Mouse (Mus musculus): ENCODE measurements around the gene Nup153. TPM values are rescaled to one million over a fixed set of nuclear protein-coding genes. Genes with fewer than 3 reads are reported as not detected.

Nup153 gene
- polyA plus RNA-seq, 1 experiment from 2014 or later = 31.8 TPM

DNA sequence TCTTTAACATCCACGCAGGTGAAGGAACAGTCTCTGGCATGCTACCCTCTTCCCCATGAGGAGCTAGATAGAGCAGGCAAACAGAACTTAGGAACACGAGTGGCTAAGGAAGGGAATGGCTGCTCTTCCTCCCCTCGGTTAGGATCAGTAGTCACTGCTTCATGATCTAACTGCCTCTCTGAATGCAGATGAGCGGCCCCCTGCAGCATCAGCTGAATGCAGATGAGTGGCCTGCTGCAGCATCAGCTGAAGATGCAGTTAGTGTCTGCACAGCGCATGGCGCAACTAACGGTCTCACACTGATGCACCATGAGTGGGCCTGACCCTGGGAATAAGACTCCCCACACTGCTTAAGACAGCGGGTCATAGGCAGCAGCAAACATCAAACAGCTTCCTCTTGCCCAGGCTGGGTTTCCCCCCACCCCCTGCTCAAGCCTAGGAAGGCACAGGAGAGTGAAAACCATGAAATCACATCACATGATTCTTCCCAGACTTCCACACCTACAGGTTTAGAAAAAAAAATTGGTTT is 31.6 kb upstream of the Nup153 start:
- Histone ChIP-seq H3K4me1 (ENCODE audit: control insufficient read depth, insufficient read depth, low read length) (no peaks in the 10 kb centered on the region; the same call in 1 of the 2 replicates), H3K27ac (replicated peaks; ENCODE audit: low read depth, low read length) (no peak overlapping the region), H3K9me3 (ENCODE audit: control insufficient read depth, low read length) (no peaks in the 10 kb centered on the region), H3K36me3 (ENCODE audit: control insufficient read depth, insufficient read depth, low read length) (peaks cover 61% of the 10 kb centered on the region), H3K9ac (ENCODE audit: low read depth, low read length) (no peak overlapping the region), H3K4me2 (ENCODE audit: low read depth, low read length) (no peak overlapping the region), H3K27me3 (replicated peaks; ENCODE audit: control insufficient read depth, insufficient read depth, low read length) (no peaks in the 10 kb centered on the region), H3K4me3 (ENCODE audit: low read depth, low read length) (no peak overlapping the region)
- WGBS = 71% methylated on average over 8 of the region's 8 CpGs
- no peak for ATAC-seq (ENCODE audit: low read depth)
- no peak for DNase-seq (ENCODE audit: low spot score)

DNA sequence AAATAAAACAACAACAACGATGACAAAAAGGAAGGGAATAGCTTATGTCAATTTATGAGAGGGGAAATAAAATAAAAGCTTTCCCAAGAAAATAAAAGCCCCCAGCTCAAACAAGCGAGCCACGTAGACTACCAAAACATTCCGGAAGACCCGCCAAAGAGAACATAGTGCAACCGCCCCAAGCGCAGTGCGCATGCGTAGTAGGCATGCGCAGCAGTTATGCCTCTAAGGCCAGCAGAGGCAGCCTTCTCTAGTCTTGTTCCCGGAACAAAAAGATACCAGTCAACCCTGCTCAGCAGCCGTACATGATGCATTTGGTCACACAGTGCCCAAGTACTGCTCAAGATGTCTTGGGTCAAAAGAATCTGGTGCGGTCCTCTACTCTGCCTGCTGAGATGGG is 30.9 kb upstream of the Nup153 start:
- H3K9ac ChIP-seq (ENCODE audit: low read depth, low read length) = no peak overlapping the region
- no peaks in the 10 kb centered on the region; the same call in 1 of the 2 replicates for H3K4me1 ChIP-seq (ENCODE audit: control insufficient read depth, insufficient read depth, low read length)
- no peak overlapping the region for H3K27ac ChIP-seq (replicated peaks; ENCODE audit: low read depth, low read length)
- H3K36me3 ChIP-seq (ENCODE audit: control insufficient read depth, insufficient read depth, low read length) = peaks cover 56% of the 10 kb centered on the region
- H3K27me3 ChIP-seq (replicated peaks; ENCODE audit: control insufficient read depth, insufficient read depth, low read length) = no peaks in the 10 kb centered on the region
- DNase-seq (ENCODE audit: low spot score) (no peak), ATAC-seq (ENCODE audit: low read depth) (no peak)
- no peaks in the 10 kb centered on the region for H3K9me3 ChIP-seq (ENCODE audit: control insufficient read depth, low read length)
- no peak overlapping the region for H3K4me2 ChIP-seq (ENCODE audit: low read depth, low read length)
- no peak overlapping the region for H3K4me3 ChIP-seq (ENCODE audit: low read depth, low read length)
- 94% methylated on average over 13 of the region's 13 CpGs for WGBS

DNA sequence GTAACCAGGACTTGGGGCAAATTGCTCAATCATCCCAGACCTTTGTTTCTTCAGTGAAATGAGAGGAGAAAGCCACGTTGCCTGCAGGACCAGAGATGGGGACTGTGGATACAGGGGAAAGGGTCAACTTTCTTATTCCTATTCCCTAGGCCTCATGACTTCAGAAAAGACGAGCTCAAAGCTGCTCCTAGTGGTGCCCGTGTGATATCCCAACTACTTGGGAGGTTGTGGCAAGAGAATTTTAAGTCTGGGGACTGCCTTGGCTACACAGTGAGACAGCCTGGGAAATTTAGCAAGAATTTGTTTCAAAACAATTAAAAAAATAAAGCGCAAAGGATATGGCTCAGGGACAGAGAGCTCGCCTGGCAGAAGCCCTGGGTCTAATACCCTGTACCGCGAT is 30.2 kb upstream of the Nup153 start:
- H3K4me3 ChIP-seq (ENCODE audit: low read depth, low read length) = no peak overlapping the region
- no peaks in the 10 kb centered on the region for H3K27me3 ChIP-seq (replicated peaks; ENCODE audit: control insufficient read depth, insufficient read depth, low read length)
- H3K4me2 ChIP-seq (ENCODE audit: low read depth, low read length) = no peak overlapping the region
- WGBS = 85% methylated on average over 7 of the region's 7 CpGs
- H3K36me3 ChIP-seq (ENCODE audit: control insufficient read depth, insufficient read depth, low read length) = peaks cover 50% of the 10 kb centered on the region
- H3K27ac ChIP-seq (replicated peaks; ENCODE audit: low read depth, low read length) = no peak overlapping the region
- H3K9me3 ChIP-seq (ENCODE audit: control insufficient read depth, low read length) = no peaks in the 10 kb centered on the region
- H3K9ac ChIP-seq (ENCODE audit: low read depth, low read length) = no peak overlapping the region
- ATAC-seq (ENCODE audit: low read depth) (no peak), DNase-seq (ENCODE audit: low spot score) (no peak)
- no peaks in the 10 kb centered on the region; the same call in 1 of the 2 replicates for H3K4me1 ChIP-seq (ENCODE audit: control insufficient read depth, insufficient read depth, low read length)

DNA sequence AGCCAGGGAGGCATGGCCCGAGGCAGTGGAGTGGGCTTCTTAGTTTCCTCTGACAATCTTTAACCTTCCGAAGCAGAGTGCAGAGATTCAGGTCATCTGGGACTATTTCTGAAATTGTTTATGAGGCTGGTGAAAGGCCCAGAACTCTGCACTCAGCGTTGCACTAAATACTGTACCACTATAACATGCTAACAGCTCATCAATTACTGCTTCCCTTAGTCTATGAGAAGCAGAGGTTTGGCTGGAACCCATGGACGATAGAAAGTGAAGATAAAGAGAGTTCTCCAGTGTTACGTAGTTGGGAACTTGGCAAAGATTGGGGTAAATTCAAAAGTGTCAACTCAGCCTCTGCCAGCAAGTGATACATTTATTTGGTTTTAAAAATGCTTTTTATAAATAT is 25.6 kb upstream of the Nup153 start:
- no peak overlapping the region for H3K9ac ChIP-seq (ENCODE audit: low read depth, low read length)
- no peaks in the 10 kb centered on the region for H3K27me3 ChIP-seq (replicated peaks; ENCODE audit: control insufficient read depth, insufficient read depth, low read length)
- peaks cover 43% of the 10 kb centered on the region for H3K36me3 ChIP-seq (ENCODE audit: control insufficient read depth, insufficient read depth, low read length)
- H3K9me3 ChIP-seq (ENCODE audit: control insufficient read depth, low read length) = no peaks in the 10 kb centered on the region
- no peaks in the 10 kb centered on the region for H3K4me1 ChIP-seq (ENCODE audit: control insufficient read depth, insufficient read depth, low read length)
- H3K4me2 ChIP-seq (ENCODE audit: low read depth, low read length) = no peak overlapping the region
- ATAC-seq (ENCODE audit: low read depth) (no peak), DNase-seq (ENCODE audit: low spot score) (no peak)
- no peak overlapping the region for H3K4me3 ChIP-seq (ENCODE audit: low read depth, low read length)
- 85% methylated on average over 5 of the region's 5 CpGs for WGBS
- H3K27ac ChIP-seq (replicated peaks; ENCODE audit: low read depth, low read length) = no peak overlapping the region

DNA sequence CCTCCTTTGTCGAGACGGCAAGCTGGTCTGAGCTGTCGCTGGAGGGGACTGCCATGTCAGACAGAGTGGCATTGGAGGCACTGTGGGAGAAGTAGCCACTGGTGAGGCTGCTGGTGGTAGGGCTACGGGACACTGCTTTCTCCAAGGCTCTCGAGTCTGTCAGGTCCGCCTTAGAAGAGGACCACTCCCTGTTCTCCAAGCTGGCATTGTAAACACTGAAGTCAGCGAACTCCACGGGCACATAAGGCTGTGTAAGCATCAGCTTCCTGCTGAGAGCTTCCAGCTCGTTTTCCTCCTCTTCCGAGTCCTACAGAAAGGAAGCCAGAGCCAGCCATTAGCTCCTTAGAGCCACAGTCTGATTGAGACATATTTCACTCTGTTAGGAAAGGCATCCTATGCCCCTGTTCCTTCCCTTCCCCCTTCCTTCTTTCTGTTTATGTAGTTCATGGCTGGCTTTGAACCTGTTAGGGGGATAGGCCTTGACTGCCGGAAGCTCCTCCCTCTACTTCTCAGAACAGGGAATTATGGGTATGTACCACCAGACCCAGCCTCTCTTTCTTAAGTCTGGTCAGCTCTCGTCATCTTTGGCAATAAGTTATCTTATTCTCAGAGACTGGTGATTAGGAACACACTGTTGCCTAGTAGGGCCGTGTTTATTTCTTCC is 25.0 kb upstream of the Nup153 start:
- WGBS = 83% methylated on average over 13 of the region's 13 CpGs
- Histone ChIP-seq H3K27me3 (replicated peaks; ENCODE audit: control insufficient read depth, insufficient read depth, low read length) (no peaks in the 10 kb centered on the region), H3K27ac (replicated peaks; ENCODE audit: low read depth, low read length) (no peak overlapping the region), H3K4me1 (ENCODE audit: control insufficient read depth, insufficient read depth, low read length) (no peaks in the 10 kb centered on the region), H3K4me3 (ENCODE audit: low read depth, low read length) (no peak overlapping the region), H3K4me2 (ENCODE audit: low read depth, low read length) (no peak overlapping the region), H3K36me3 (ENCODE audit: control insufficient read depth, insufficient read depth, low read length) (peaks cover 43% of the 10 kb centered on the region), H3K9ac (ENCODE audit: low read depth, low read length) (no peak overlapping the region), H3K9me3 (ENCODE audit: control insufficient read depth, low read length) (no peaks in the 10 kb centered on the region)
- no peak for DNase-seq (ENCODE audit: low spot score)
- no peak for ATAC-seq (ENCODE audit: low read depth)

DNA sequence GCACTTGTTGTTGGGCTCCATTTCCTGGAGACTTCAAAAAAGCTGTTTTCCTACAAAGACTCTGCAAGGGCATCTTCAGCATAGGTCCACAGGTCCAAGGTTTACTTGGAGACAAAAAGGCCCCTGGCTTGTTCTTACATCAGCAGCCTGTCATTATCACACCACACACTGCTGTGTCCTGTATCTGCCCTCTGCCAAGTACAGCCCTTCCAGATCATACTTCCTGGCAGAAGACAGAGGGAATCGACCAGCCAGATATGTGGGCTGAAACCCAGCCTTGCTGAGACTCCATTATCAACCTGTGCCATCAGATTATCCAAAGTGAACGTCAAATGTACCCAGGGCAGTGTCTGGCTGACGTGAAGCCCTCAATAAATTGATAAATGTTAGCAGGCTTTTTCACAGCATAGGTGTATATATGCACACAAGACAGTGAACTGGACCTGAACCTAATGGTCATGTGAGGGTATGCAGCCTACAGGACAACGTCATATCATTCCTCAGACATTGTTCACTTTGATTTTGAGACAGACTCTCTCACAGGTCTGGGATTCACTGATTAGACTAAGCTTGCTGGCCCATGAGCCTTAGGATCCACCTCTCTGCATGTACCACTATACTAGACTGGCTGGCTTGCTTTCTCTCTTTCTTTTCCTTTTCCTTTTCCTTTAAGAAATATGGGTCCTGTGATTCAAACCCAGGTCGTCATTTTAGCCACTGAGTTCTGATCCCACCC is 20.6 kb upstream of the Nup153 start:
- Histone ChIP-seq H3K4me1 (ENCODE audit: control insufficient read depth, insufficient read depth, low read length) (no peaks in the 10 kb centered on the region), H3K9ac (ENCODE audit: low read depth, low read length) (no peak overlapping the region), H3K27me3 (replicated peaks; ENCODE audit: control insufficient read depth, insufficient read depth, low read length) (no peaks in the 10 kb centered on the region), H3K27ac (replicated peaks; ENCODE audit: low read depth, low read length) (no peak overlapping the region), H3K4me2 (ENCODE audit: low read depth, low read length) (no peak overlapping the region), H3K4me3 (ENCODE audit: low read depth, low read length) (no peak overlapping the region), H3K9me3 (ENCODE audit: control insufficient read depth, low read length) (no peaks in the 10 kb centered on the region), H3K36me3 (ENCODE audit: control insufficient read depth, insufficient read depth, low read length) (peaks cover 36% of the 10 kb centered on the region)
- ATAC-seq (ENCODE audit: low read depth) (no peak), DNase-seq (ENCODE audit: low spot score) (no peak)
- WGBS = 82% methylated on average over 5 of the region's 5 CpGs

DNA sequence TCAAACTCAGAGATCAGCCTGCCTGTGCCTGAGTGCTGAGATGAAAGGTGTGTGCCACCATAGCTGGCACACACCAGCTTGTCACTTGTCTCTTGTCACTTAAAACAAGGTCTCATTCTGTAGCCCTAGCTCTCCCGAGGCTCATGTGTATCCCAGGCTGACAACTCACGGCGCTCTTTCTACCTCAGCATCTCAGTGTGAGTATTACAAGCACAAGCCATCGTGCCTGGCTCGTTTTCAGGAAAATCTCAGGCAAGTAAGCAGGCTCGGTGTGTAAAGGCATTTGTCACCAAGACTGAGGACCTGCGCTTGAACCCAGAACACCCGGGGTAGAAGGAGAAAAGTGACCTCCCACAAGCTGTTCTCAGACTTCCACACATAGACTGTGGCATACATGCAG is 16.1 kb upstream of the Nup153 start:
- H3K27me3 ChIP-seq (replicated peaks; ENCODE audit: control insufficient read depth, insufficient read depth, low read length) = no peaks in the 10 kb centered on the region
- H3K27ac ChIP-seq (replicated peaks; ENCODE audit: low read depth, low read length) = no peak overlapping the region
- ATAC-seq (ENCODE audit: low read depth) = no peak
- no peak overlapping the region for H3K4me3 ChIP-seq (ENCODE audit: low read depth, low read length)
- H3K9ac ChIP-seq (ENCODE audit: low read depth, low read length) = no peak overlapping the region
- no peaks in the 10 kb centered on the region for H3K4me1 ChIP-seq (ENCODE audit: control insufficient read depth, insufficient read depth, low read length)
- H3K36me3 ChIP-seq (ENCODE audit: control insufficient read depth, insufficient read depth, low read length) = no peaks in the 10 kb centered on the region
- H3K4me2 ChIP-seq (ENCODE audit: low read depth, low read length) = no peak overlapping the region
- DNase-seq (ENCODE audit: low spot score) = no peak
- WGBS = 87% methylated on average over 8 of the region's 8 CpGs
- no peaks in the 10 kb centered on the region for H3K9me3 ChIP-seq (ENCODE audit: control insufficient read depth, low read length)

DNA sequence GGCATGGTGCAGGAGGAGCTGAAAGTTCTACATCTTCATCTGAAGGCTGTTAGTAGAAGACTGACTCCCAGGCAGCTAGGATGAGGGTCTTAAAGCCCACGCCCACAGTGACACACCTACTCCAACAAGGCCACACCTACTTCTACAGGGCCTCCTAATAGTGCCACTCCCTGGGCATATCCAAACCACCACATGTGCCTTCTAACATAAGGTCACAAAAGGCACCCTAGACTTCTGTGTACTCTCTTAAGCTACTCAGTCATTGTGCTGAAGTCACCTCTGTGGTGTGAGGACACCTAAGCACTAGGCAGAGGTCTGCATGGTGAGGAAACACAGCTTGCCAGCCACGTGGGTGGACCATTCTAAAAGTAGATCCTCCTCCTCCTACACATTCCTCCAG is 14.6 kb upstream of the Nup153 start:
- 54% methylated on average over 2 of the region's 2 CpGs for WGBS
- Histone ChIP-seq H3K27me3 (replicated peaks; ENCODE audit: control insufficient read depth, insufficient read depth, low read length) (no peaks in the 10 kb centered on the region), H3K4me1 (ENCODE audit: control insufficient read depth, insufficient read depth, low read length) (no peaks in the 10 kb centered on the region), H3K4me2 (ENCODE audit: low read depth, low read length) (no peak overlapping the region), H3K4me3 (ENCODE audit: low read depth, low read length) (no peak overlapping the region), H3K9me3 (ENCODE audit: control insufficient read depth, low read length) (no peaks in the 10 kb centered on the region), H3K27ac (replicated peaks; ENCODE audit: low read depth, low read length) (no peak overlapping the region), H3K9ac (ENCODE audit: low read depth, low read length) (no peak overlapping the region), H3K36me3 (ENCODE audit: control insufficient read depth, insufficient read depth, low read length) (no peaks in the 10 kb centered on the region)
- no peak for ATAC-seq (ENCODE audit: low read depth)
- no peak for DNase-seq (ENCODE audit: low spot score)
